Mouse (Mus musculus): Measurements from ENCODE around the gene Nipsnap2. TPM values are rescaled to one million over a fixed set of nuclear protein-coding genes. Genes with fewer than 3 reads are reported as not detected.
"Not testable (repeated sequence)": the region's sequence is repeated elsewhere in the genome, so short reads cannot be mapped to it uniquely, and the experiment has no call there.

The Nipsnap2 gene
- polyA plus RNA-seq, 1 experiment from 2014 or later, result 116 TPM

DNA sequence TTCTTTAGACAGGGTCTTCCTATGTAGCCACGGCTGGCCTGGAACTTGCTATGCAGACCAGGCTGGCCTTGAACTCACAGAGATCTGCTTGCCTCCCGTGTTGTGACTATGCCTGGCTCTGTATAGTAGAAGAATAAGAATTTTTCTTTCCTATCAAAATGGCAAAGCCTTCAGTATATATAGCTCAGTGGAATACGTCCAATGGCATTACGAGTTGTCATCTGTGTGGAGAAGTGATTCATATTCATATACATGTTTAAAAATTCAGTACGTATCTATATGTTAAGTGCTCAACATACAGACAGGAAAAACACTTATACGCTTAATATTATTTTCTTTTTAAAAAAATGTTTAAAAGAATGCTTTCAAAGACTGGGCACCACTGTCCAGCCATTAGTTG is 61.3 kb downstream of the Nipsnap2 start:
- ATAC-seq (ENCODE audit: low read depth) (no peak), DNase-seq (ENCODE audit: low spot score) (no peak)
- 78% methylated on average over 6 of the region's 6 CpGs for WGBS
- Histone ChIP-seq H3K9ac (ENCODE audit: low read depth, low read length) (peak overlapping the region; percentile 98), H3K4me3 (ENCODE audit: low read depth, low read length) (peak overlapping the region; percentile 93), H3K4me2 (ENCODE audit: low read depth, low read length) (peak overlapping the region; percentile 52), H3K36me3 (ENCODE audit: control insufficient read depth, insufficient read depth, low read length) (peaks cover 27% of the 10 kb centered on the region), H3K27me3 (replicated peaks; ENCODE audit: control insufficient read depth, insufficient read depth, low read length) (no peaks in the 10 kb centered on the region), H3K27ac (replicated peaks; ENCODE audit: low read depth, low read length) (peak overlapping the region; percentile 94), H3K4me1 (ENCODE audit: control insufficient read depth, insufficient read depth, low read length) (peaks cover 16% of the 10 kb centered on the region), H3K9me3 (ENCODE audit: control insufficient read depth, low read length) (no peaks in the 10 kb centered on the region)

DNA sequence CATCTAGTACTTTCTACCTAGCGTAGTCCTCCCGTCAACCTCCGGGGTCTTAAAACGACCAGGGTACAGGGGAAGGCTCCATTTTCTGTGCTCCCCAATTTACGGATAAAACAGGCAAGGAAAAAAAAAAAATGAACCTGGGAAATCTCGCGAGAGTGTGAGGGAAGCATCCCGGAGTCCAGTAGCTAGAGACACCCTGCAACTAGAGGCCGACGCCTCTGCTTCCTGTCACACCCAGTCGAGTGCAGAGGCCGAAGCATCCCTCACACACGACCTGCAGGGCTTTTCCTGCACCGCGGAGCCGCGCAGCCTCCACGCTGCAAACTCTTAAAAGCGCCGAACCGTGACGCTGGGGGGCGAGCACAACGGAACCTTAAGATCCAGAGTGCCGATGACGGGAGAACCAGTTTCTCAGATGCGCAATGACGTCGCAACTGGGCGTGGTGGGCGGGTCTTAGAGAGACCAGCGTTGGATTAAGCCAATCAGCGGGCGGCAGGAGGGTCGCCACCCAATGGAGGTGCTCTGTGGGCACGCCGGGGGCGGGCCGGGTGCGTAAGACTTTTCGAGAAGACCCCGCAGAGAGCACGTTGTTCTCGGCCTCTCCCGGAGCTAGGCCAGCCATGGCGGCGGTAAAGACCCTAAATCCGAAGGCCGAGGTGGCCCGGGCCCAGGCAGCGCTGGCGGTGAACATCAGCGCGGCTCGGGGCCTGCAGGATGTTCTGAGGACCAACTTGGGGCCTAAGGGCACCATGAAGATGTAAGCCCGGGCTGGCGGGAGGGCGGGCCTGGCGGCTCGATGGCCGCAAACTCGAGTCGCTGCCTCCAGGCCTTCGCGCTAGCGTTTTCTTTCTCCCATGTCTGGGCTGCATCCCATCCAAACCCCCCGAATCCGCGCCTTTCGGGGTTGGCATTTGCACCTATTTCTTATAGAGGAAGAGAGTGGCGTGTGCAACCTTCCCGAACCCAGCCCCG is 62.2 kb downstream of the Nipsnap2 start, which contains the start of gene Psph:
TSS of gene Psph (minus strand) at position 632 of the 973 bp plus-strand sequence.
- H3K4me3 ChIP-seq (ENCODE audit: low read depth, low read length), result peak within 1 kb of the TSS; percentile 93
- H3K27me3 ChIP-seq (replicated peaks; ENCODE audit: control insufficient read depth, insufficient read depth, low read length), result no peaks in the 10 kb centered on the region
- peaks cover 16% of the 10 kb centered on the region for H3K4me1 ChIP-seq (ENCODE audit: control insufficient read depth, insufficient read depth, low read length)
- no peaks in the 10 kb centered on the region for H3K9me3 ChIP-seq (ENCODE audit: control insufficient read depth, low read length)
- H3K36me3 ChIP-seq (ENCODE audit: control insufficient read depth, insufficient read depth, low read length), result peaks cover 37% of the 10 kb centered on the region
- ATAC-seq (ENCODE audit: low read depth), result peak; percentile 99
- peak within 1 kb of the TSS; percentile 74 for H3K4me2 ChIP-seq (ENCODE audit: low read depth, low read length)
- peak within 1 kb of the TSS; percentile 98 for H3K9ac ChIP-seq (ENCODE audit: low read depth, low read length)
- peak; percentile 100 for DNase-seq (ENCODE audit: low spot score)
- H3K27ac ChIP-seq (replicated peaks; ENCODE audit: low read depth, low read length), result peak within 1 kb of the TSS; percentile 94
- under 1% methylated on average over 52 of the region's 73 CpGs for WGBS

DNA sequence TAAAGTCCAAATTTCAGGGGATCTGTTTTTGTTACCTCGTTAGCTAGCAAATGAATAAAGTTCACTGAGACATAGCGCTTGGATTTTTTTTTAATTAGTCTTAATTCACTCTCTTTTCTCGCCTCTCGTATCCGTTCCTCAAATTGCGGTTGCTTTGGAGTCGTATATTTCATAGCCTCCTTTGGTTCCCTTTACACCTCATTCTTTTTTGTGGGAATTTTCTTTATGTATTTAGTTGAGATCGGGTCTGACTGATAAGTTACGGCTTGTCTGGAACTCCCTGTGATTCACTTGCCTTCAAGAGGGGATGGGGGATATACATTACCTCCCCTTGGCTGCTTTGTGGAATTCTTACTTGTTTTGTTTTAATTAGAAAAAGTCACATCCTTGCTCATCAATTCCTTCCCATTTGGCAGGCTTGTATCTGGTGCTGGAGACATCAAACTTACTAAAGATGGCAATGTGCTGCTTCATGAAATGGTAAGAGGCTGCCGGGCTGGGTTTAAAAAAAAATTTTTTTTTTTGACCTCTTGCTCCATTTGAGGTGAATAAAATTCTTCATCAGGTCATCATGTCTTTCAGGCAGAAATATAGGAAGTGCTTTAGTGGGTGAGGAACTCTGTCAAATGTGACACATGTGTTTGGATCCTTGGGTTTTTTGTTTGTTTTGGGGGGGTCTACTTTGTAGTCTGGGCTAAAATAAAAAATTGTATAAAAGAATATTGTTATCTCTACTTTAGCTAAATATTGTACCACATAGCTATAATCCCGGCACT is 63.1 kb downstream of the Nipsnap2 start:
- H3K36me3 ChIP-seq (ENCODE audit: control insufficient read depth, insufficient read depth, low read length), result peaks cover 46% of the 10 kb centered on the region
- H3K4me1 ChIP-seq (ENCODE audit: control insufficient read depth, insufficient read depth, low read length), result peaks cover 16% of the 10 kb centered on the region
- ATAC-seq (ENCODE audit: low read depth), result no peak
- WGBS, result 10% methylated on average over 11 of the region's 11 CpGs
- H3K4me2 ChIP-seq (ENCODE audit: low read depth, low read length), result peak overlapping the region; percentile 74
- H3K9ac ChIP-seq (ENCODE audit: low read depth, low read length), result peak overlapping the region; percentile 98
- DNase-seq (ENCODE audit: low spot score), result no peak
- H3K4me3 ChIP-seq (ENCODE audit: low read depth, low read length), result peak overlapping the region; percentile 93
- no peaks in the 10 kb centered on the region for H3K27me3 ChIP-seq (replicated peaks; ENCODE audit: control insufficient read depth, insufficient read depth, low read length)
- no peaks in the 10 kb centered on the region for H3K9me3 ChIP-seq (ENCODE audit: control insufficient read depth, low read length)
- peak overlapping the region; percentile 94 for H3K27ac ChIP-seq (replicated peaks; ENCODE audit: low read depth, low read length)

DNA sequence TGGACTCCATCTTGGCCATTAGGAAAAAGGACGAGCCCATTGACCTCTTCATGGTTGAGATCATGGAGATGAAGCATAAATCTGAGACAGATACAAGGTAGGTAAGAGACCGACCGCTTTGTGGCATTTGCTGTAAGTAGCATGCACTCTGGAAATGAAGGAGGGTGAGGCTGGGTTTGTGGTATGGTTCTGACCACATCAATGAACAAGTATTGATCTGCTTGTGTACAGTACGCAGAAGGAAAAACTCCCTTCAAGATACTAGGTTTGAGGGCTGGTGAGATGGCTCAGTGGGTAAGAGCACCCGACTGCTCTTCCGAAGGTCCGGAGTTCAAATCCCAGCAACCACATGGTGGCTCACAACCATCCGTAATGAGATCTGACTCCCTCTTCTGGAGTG is 65.7 kb downstream of the Nipsnap2 start:
- DNase-seq (ENCODE audit: low spot score); H3K4me2 ChIP-seq (ENCODE audit: low read depth, low read length); H3K4me3 ChIP-seq (ENCODE audit: low read depth, low read length); H3K27me3 ChIP-seq (replicated peaks; ENCODE audit: control insufficient read depth, insufficient read depth, low read length); H3K27ac ChIP-seq (replicated peaks; ENCODE audit: low read depth, low read length); H3K9me3 ChIP-seq (ENCODE audit: control insufficient read depth, low read length); ATAC-seq (ENCODE audit: low read depth); H3K9ac ChIP-seq (ENCODE audit: low read depth, low read length): not testable (repeated sequence)
- WGBS, result 91% methylated on average over 7 of the region's 8 CpGs
- Histone ChIP-seq H3K36me3 (ENCODE audit: control insufficient read depth, insufficient read depth, low read length) (peaks cover 61% of the 10 kb centered on the region), H3K4me1 (ENCODE audit: control insufficient read depth, insufficient read depth, low read length) (peaks cover 16% of the 10 kb centered on the region)

Other genes with a start within 250 kb of the Nipsnap2 start
- gene Sfswap, start 223.8 kb upstream of the Nipsnap2 start, polyA plus RNA-seq (2014; fragmentation: Nextera tagmentation; extraction: Ambion mirVana), result 44.4 and 44.5 TPM in 2 replicates
- 2.1 and 2.6 TPM in 2 replicates for gene Mmp17, start 140.9 kb upstream of the Nipsnap2 start, polyA plus RNA-seq (2014; fragmentation: Nextera tagmentation; extraction: Ambion mirVana)
- gene Zfp11, start 55.0 kb upstream of the Nipsnap2 start, polyA plus RNA-seq (2014; fragmentation: Nextera tagmentation; extraction: Ambion mirVana), result 3.8 and 4.2 TPM in 2 replicates
- gene Sept14, start 16.6 kb upstream of the Nipsnap2 start, polyA plus RNA-seq (2014; fragmentation: Nextera tagmentation; extraction: Ambion mirVana), result not detected in 2 replicates
- gene Mrps17, start 9.6 kb upstream of the Nipsnap2 start, polyA plus RNA-seq (2014; fragmentation: Nextera tagmentation; extraction: Ambion mirVana), result 196 and 210 TPM in 2 replicates
- 33.1 and 33.5 TPM in 2 replicates for gene Psph, start 62.4 kb downstream of the Nipsnap2 start, polyA plus RNA-seq (2014; fragmentation: Nextera tagmentation; extraction: Ambion mirVana)
- gene Sumf2, start 121.9 kb downstream of the Nipsnap2 start, polyA plus RNA-seq (2014; fragmentation: Nextera tagmentation; extraction: Ambion mirVana), result 45.6 and 60.6 TPM in 2 replicates
- gene Chchd2, start 162.4 kb downstream of the Nipsnap2 start, polyA plus RNA-seq (2014; fragmentation: Nextera tagmentation; extraction: Ambion mirVana), result 850 and 911 TPM in 2 replicates
- 5.6 and 9.3 TPM in 2 replicates for gene Zbed5, start 170.7 kb downstream of the Nipsnap2 start, polyA plus RNA-seq (2014; fragmentation: Nextera tagmentation; extraction: Ambion mirVana)
- gene Phkg1, start 173.5 kb downstream of the Nipsnap2 start, polyA plus RNA-seq (2014; fragmentation: Nextera tagmentation; extraction: Ambion mirVana), result 0.50 and 0.54 TPM in 2 replicates
- 3.4 and 3.6 TPM in 2 replicates for gene Nupr1l, start 183.5 kb downstream of the Nipsnap2 start, polyA plus RNA-seq (2014; fragmentation: Nextera tagmentation; extraction: Ambion mirVana)
- 24.8 and 25.4 TPM in 2 replicates for gene Vkorc1l1, start 216.9 kb downstream of the Nipsnap2 start, polyA plus RNA-seq (2014; fragmentation: Nextera tagmentation; extraction: Ambion mirVana)

Measured in embryonic facial prominence, embryonic 14.5 days (tissue).